Mouse (Mus musculus) liver, embryonic 11.5 days (tissue): ENCODE measurements around the gene Pick1. TPM values are rescaled to one million over a fixed set of nuclear protein-coding genes. Genes with fewer than 3 reads are reported as not detected.
A peak's percentile ranks its signal among the peaks of the same experiment; 100 is the strongest.

Source experiments
- ATAC-seq: fragments of 200-750 bp; cut with Nextera tagmentation; replicated peaks from 2 replicates; pipeline ENCODE4 v1.8.0; 2017; ENCODE audit warnings: moderate number of reproducible peaks, mild to moderate bottlenecking, moderate TSS enrichment, moderate library complexity; ENCODE audit not compliant: low FRiP score
- DNase-seq: peaks from one replicate; pipeline ENCODE4 v3.0.0-alpha.2; 2017; ENCODE audit warnings: low spot score
- H3K27ac ChIP-seq: fragments of 300-500 bp; sonication (generic); 2 replicates; pipeline ENCODE4 v1.5.1; 2014; ENCODE audit warnings: mild to moderate bottlenecking, low read depth, low read length, control low read depth
- H3K27me3 ChIP-seq: fragments of 300-500 bp; sonication (generic); replicated peaks from 2 replicates; pipeline ENCODE4 v1.6.1; 2014; ENCODE audit warnings: low read length, mixed read lengths; ENCODE audit not compliant: control insufficient read depth, insufficient read depth
- H3K36me3 ChIP-seq: fragments of 300-500 bp; sonication (generic); 2 replicates; pipeline ENCODE4 v1.6.1; 2014; ENCODE audit warnings: mild to moderate bottlenecking, low read length, moderate library complexity, mixed read lengths; ENCODE audit not compliant: control insufficient read depth, insufficient read depth
- H3K4me1 ChIP-seq: fragments of 300-500 bp; sonication (generic); replicated peaks from 2 replicates; pipeline ENCODE4 v1.6.1; 2014; ENCODE audit warnings: low read length, mixed read lengths; ENCODE audit not compliant: control insufficient read depth, insufficient read depth
- H3K4me2 ChIP-seq: fragments of 300-500 bp; sonication (generic); 2 replicates; pipeline ENCODE4 v1.6.1; 2014; ENCODE audit warnings: mild to moderate bottlenecking, control low read depth, moderate library complexity
- H3K4me3 ChIP-seq: fragments of 300-500 bp; sonication (generic); 2 replicates; pipeline ENCODE4 v1.5.1; 2014; ENCODE audit warnings: low read depth, low read length, control low read depth
- H3K9ac ChIP-seq: fragments of 300-500 bp; sonication (generic); 2 replicates; pipeline ENCODE4 v1.6.1; 2014; ENCODE audit warnings: low read depth, low read length, control low read depth
- H3K9me3 ChIP-seq: fragments of 300-500 bp; sonication (generic); 2 replicates; pipeline ENCODE4 v1.6.1; 2016; ENCODE audit warnings: low read length, inconsistent platforms, mixed read lengths; ENCODE audit not compliant: control insufficient read depth
- WGBS: fragments of 180-500 bp; shearing (Covaris S2); extraction: QIAGEN DNeasy Blood & Tissue Kit; methylation state at CpG from one replicate; pipeline ENCODE4 v1.1.7; 2014; 5-methylcytosine and 5-hydroxymethylcytosine counted together
- polyA plus RNA-seq: library from polyadenylated mRNA; unstranded; fragments of >200 nt; fragmentation: Nextera tagmentation; extraction: Ambion mirVana; gene quantifications from 2 replicates; pipeline ENCODE4 v1.2.1, GENCODE M21; 2014

Pick1 gene
- polyA plus RNA-seq, 1 experiment from 2014 or later, result 18.0 TPM

- Histone ChIP-seq H3K4me2 (no peak overlapping the region), H3K27me3 (peaks cover 3% of the 10 kb centered on the region; the same call in 1 of the 2 replicates), H3K9me3 (no peaks in the 10 kb centered on the region), H3K4me3 (no peak overlapping the region), H3K36me3 (no peaks in the 10 kb centered on the region), H3K27ac (no peak overlapping the region), H3K9ac (no peak overlapping the region), H3K4me1 (peaks cover 3% of the 10 kb centered on the region; the same call in 1 of the 2 replicates)
- no peak for DNase-seq
- WGBS, result 88% methylated on average over 8 of the region's 8 CpGs
- no peak for ATAC-seq
Observed at GRCm38 (mm10) chr15:79195492-79195891, 33.5 kb upstream of the Pick1 start.

- H3K4me3 ChIP-seq, result no peak overlapping the region
Observed at GRCm38 (mm10) chr15:79199390-79199976, 29.5 kb upstream of the Pick1 start.

GRCm38 (mm10) chr15:79201491-79202150, 27.4 kb upstream of the Pick1 start:
- Histone ChIP-seq H3K9ac (no peak overlapping the region), H3K9me3 (no peaks in the 10 kb centered on the region), H3K27ac (no peak overlapping the region), H3K4me3 (no peak overlapping the region), H3K4me1 (peaks cover 7% of the 10 kb centered on the region; the same call in 1 of the 2 replicates), H3K36me3 (no peaks in the 10 kb centered on the region), H3K27me3 (peaks cover 8% of the 10 kb centered on the region), H3K4me2 (no peak overlapping the region)
- ATAC-seq (no peak), DNase-seq (no peak)
- WGBS, result 36% methylated on average over 13 of the region's 13 CpGs

More at GRCm38 (mm10) chr15:79199390-79199976, 29.5 kb upstream of the Pick1 start:
- no peak for DNase-seq
- Histone ChIP-seq H3K36me3 (no peaks in the 10 kb centered on the region), H3K9ac (no peak overlapping the region), H3K4me2 (no peak overlapping the region), H3K27ac (no peak overlapping the region), H3K4me1 (peaks cover 7% of the 10 kb centered on the region; the same call in 1 of the 2 replicates), H3K9me3 (no peaks in the 10 kb centered on the region), H3K27me3 (peaks cover 8% of the 10 kb centered on the region)
- ATAC-seq, result no peak
- WGBS, result 84% methylated on average over 12 of the region's 12 CpGs

- ATAC-seq, result no peak
- no peak for DNase-seq
- H3K4me2 ChIP-seq, result no peak overlapping the region
Observed at GRCm38 (mm10) chr15:79202575-79202974, 26.4 kb upstream of the Pick1 start.

GRCm38 (mm10) chr15:79208211-79208610, 20.8 kb upstream of the Pick1 start:
- Histone ChIP-seq H3K4me1 (no peaks in the 10 kb centered on the region), H3K27me3 (no peaks in the 10 kb centered on the region; the same call in 1 of the 2 replicates), H3K4me3 (no peak overlapping the region), H3K27ac (no peak overlapping the region), H3K9me3 (no peaks in the 10 kb centered on the region), H3K4me2 (no peak overlapping the region), H3K36me3 (no peaks in the 10 kb centered on the region), H3K9ac (no peak overlapping the region)
- DNase-seq (no peak), ATAC-seq (no peak)
- WGBS, result 77% methylated on average over 6 of the region's 6 CpGs

More at GRCm38 (mm10) chr15:79202575-79202974, 26.4 kb upstream of the Pick1 start:
- no peaks in the 10 kb centered on the region for H3K36me3 ChIP-seq
- no peak overlapping the region for H3K9ac ChIP-seq
- peaks cover 7% of the 10 kb centered on the region; the same call in 1 of the 2 replicates for H3K4me1 ChIP-seq
- H3K9me3 ChIP-seq, result no peaks in the 10 kb centered on the region
- 24% methylated on average over 10 of the region's 10 CpGs for WGBS
- no peak overlapping the region for H3K4me3 ChIP-seq
- no peak overlapping the region for H3K27ac ChIP-seq
- H3K27me3 ChIP-seq, result peaks cover 8% of the 10 kb centered on the region

- no peak for ATAC-seq
- no peak overlapping the region for H3K9ac ChIP-seq
- 69% methylated on average over 27 of the region's 27 CpGs for WGBS
- no peaks in the 10 kb centered on the region for H3K4me1 ChIP-seq
- no peak overlapping the region for H3K4me3 ChIP-seq
- no peaks in the 10 kb centered on the region for H3K9me3 ChIP-seq
- H3K4me2 ChIP-seq, result peak overlapping the region; percentile 5; the same call in 1 of the 2 replicates
- no peak for DNase-seq
- H3K27me3 ChIP-seq, result no peaks in the 10 kb centered on the region; the same call in 1 of the 2 replicates
- H3K36me3 ChIP-seq, result no peaks in the 10 kb centered on the region
- no peak overlapping the region for H3K27ac ChIP-seq
Observed at GRCm38 (mm10) chr15:79208758-79209439, 20.1 kb upstream of the Pick1 start.

- no peak for ATAC-seq
- H3K4me3 ChIP-seq, result no peak overlapping the region
- no peaks in the 10 kb centered on the region; the same call in 1 of the 2 replicates for H3K27me3 ChIP-seq
- no peaks in the 10 kb centered on the region for H3K9me3 ChIP-seq
- no peaks in the 10 kb centered on the region for H3K36me3 ChIP-seq
- H3K4me1 ChIP-seq, result no peaks in the 10 kb centered on the region
- no peak overlapping the region for H3K9ac ChIP-seq
- H3K27ac ChIP-seq, result no peak overlapping the region
- DNase-seq, result no peak
- 65% methylated on average over 2 of the region's 2 CpGs for WGBS
- H3K4me2 ChIP-seq, result no peak overlapping the region
Observed at GRCm38 (mm10) chr15:79210357-79210756, 18.6 kb upstream of the Pick1 start.

- DNase-seq, result no peak
Observed at GRCm38 (mm10) chr15:79212750-79213446, 16.1 kb upstream of the Pick1 start.

More at GRCm38 (mm10) chr15:79212750-79213446, 16.1 kb upstream of the Pick1 start:
- Histone ChIP-seq H3K4me1 (no peaks in the 10 kb centered on the region), H3K9ac (no peak overlapping the region), H3K9me3 (no peaks in the 10 kb centered on the region), H3K27me3 (no peaks in the 10 kb centered on the region; the same call in 1 of the 2 replicates), H3K4me2 (no peak overlapping the region), H3K36me3 (no peaks in the 10 kb centered on the region), H3K27ac (no peak overlapping the region), H3K4me3 (no peak overlapping the region)
- ATAC-seq, result no peak
- 87% methylated on average over 26 of the region's 26 CpGs for WGBS
